Mouse (Mus musculus) intestine, postnatal 0 days (tissue): ENCODE results near the gene Smpx. TPM values are rescaled to one million over a fixed set of nuclear protein-coding genes. Genes with fewer than 3 reads are reported as not detected.

Experiments used
- ATAC-seq: fragments of 200-750 bp; cut with Nextera tagmentation; 2 replicates; pipeline ENCODE4 v1.8.0; 2017; ENCODE audit warnings: mild to moderate bottlenecking, moderate TSS enrichment, moderate library complexity
- H3K27ac ChIP-seq: fragments of 300-500 bp; sonication (generic); 2 replicates; pipeline ENCODE4 v1.5.1; 2014; ENCODE audit warnings: mild to moderate bottlenecking, low read depth, low read length, moderate library complexity
- H3K27me3 ChIP-seq: fragments of 300-500 bp; sonication (generic); replicated peaks from 2 replicates; pipeline ENCODE4 v1.6.1; 2014; ENCODE audit warnings: low read length, mixed read lengths; ENCODE audit not compliant: control insufficient read depth, insufficient read depth
- H3K36me3 ChIP-seq: fragments of 300-500 bp; sonication (generic); 2 replicates; pipeline ENCODE4 v1.6.1; 2014; ENCODE audit warnings: mild to moderate bottlenecking, moderate library complexity; ENCODE audit not compliant: control insufficient read depth, insufficient read depth
- H3K4me1 ChIP-seq: fragments of 300-500 bp; sonication (generic); replicated peaks from 2 replicates; pipeline ENCODE4 v1.6.1; 2014; ENCODE audit warnings: antibody characterized with exemption, low read length, mixed read lengths; ENCODE audit not compliant: control insufficient read depth, insufficient read depth
- H3K4me2 ChIP-seq: fragments of 300-500 bp; sonication (generic); replicated peaks from 2 replicates; pipeline ENCODE4 v1.6.1; 2014; ENCODE audit warnings: low read depth, mild to moderate bottlenecking, moderate library complexity
- H3K4me3 ChIP-seq: fragments of 300-500 bp; sonication (generic); 2 replicates; pipeline ENCODE4 v1.5.1; 2014; ENCODE audit warnings: low read depth, low read length
- H3K9ac ChIP-seq: fragments of 300-500 bp; sonication (generic); 2 replicates; pipeline ENCODE4 v1.6.1; 2014; ENCODE audit warnings: mild to moderate bottlenecking, low read depth, low read length
- H3K9me3 ChIP-seq: fragments of 300-500 bp; sonication (generic); 2 replicates; pipeline ENCODE4 v1.6.1; 2016; ENCODE audit warnings: mixed run types; ENCODE audit not compliant: control insufficient read depth
- CTCF ChIP-seq: sonication (generic); IDR thresholded peaks from 2 replicates; pipeline ENCODE4 v1.5.1; 2016; ENCODE audit warnings: low read depth, mild to moderate bottlenecking, control low read depth, antibody characterized with exemption, moderate library complexity
- WGBS: fragments of 180-500 bp; shearing (Covaris S2); extraction: QIAGEN DNeasy Blood & Tissue Kit; methylation state at CpG from one replicate; pipeline ENCODE4 v1.1.7; 2014; 5-methylcytosine and 5-hydroxymethylcytosine counted together
- polyA plus RNA-seq: library from polyadenylated mRNA; unstranded; fragments of >200 nt; fragmentation: Nextera tagmentation; extraction: Ambion mirVana; gene quantifications from 2 replicates; pipeline ENCODE4 v1.2.1, GENCODE M21; 2015

The Smpx gene
- polyA plus RNA-seq, 1 experiment from 2014 or later: 5.1 TPM

- no peak overlapping the region for H3K4me3 ChIP-seq
- H3K4me2 ChIP-seq: no peak overlapping the region; the same call in 1 of the 2 replicates
- no peaks in the 10 kb centered on the region for H3K27me3 ChIP-seq
- no peak for TF ChIP-seq CTCF
- no peak overlapping the region for H3K9ac ChIP-seq
- no peak overlapping the region for H3K27ac ChIP-seq
- H3K4me1 ChIP-seq: no peaks in the 10 kb centered on the region
- ATAC-seq: no peak
- H3K36me3 ChIP-seq: no peaks in the 10 kb centered on the region
- WGBS: 37% methylated on average over 3 of the region's 3 CpGs
- no peaks in the 10 kb centered on the region for H3K9me3 ChIP-seq
These were observed 33.6 kb downstream of the Smpx start for GRCm38 (mm10) chrX:157732346-157732745.

GRCm38 (mm10) chrX:157733836-157734235 is 35.1 kb downstream of the Smpx start:
- no peak for ATAC-seq
- Histone ChIP-seq H3K4me1 (no peaks in the 10 kb centered on the region), H3K36me3 (no peaks in the 10 kb centered on the region), H3K9me3 (no peaks in the 10 kb centered on the region), H3K9ac (no peak overlapping the region), H3K4me2 (no peak overlapping the region), H3K27me3 (no peaks in the 10 kb centered on the region), H3K27ac (no peak overlapping the region), H3K4me3 (no peak overlapping the region)
- TF ChIP-seq CTCF: no peak
- WGBS: 52% methylated on average over 2 of the region's 2 CpGs

- Histone ChIP-seq H3K9ac (no peak overlapping the region), H3K27me3 (no peaks in the 10 kb centered on the region), H3K4me2 (no peak overlapping the region), H3K9me3 (no peaks in the 10 kb centered on the region), H3K27ac (no peak overlapping the region), H3K4me1 (no peaks in the 10 kb centered on the region), H3K4me3 (no peak overlapping the region), H3K36me3 (no peaks in the 10 kb centered on the region)
- WGBS: 80% methylated on average over 1 of the region's 1 CpGs
- TF ChIP-seq CTCF: no peak
- no peak for ATAC-seq
These were observed 35.6 kb downstream of the Smpx start for GRCm38 (mm10) chrX:157734341-157734740.

GRCm38 (mm10) chrX:157747815-157748544 is 49.3 kb downstream of the Smpx start:
- Histone ChIP-seq H3K9ac (no peak overlapping the region), H3K27me3 (no peaks in the 10 kb centered on the region), H3K4me2 (no peak overlapping the region), H3K4me3 (no peak overlapping the region), H3K4me1 (no peaks in the 10 kb centered on the region), H3K36me3 (no peaks in the 10 kb centered on the region), H3K27ac (no peak overlapping the region), H3K9me3 (no peaks in the 10 kb centered on the region)
- no peak for TF ChIP-seq CTCF
- no peak for ATAC-seq
- 82% methylated on average over 10 of the region's 10 CpGs for WGBS

- ATAC-seq: no peak
- no peaks in the 10 kb centered on the region for H3K9me3 ChIP-seq
- 72% methylated on average over 4 of the region's 4 CpGs for WGBS
These were observed 55.8 kb downstream of the Smpx start for GRCm38 (mm10) chrX:157754559-157754958.

GRCm38 (mm10) chrX:157762542-157762941 is 63.8 kb downstream of the Smpx start:
- no peaks in the 10 kb centered on the region for H3K36me3 ChIP-seq
- H3K4me2 ChIP-seq: no peak overlapping the region
- no peak for TF ChIP-seq CTCF
- H3K27ac ChIP-seq: no peak overlapping the region
- no peaks in the 10 kb centered on the region for H3K4me1 ChIP-seq
- no peak overlapping the region for H3K4me3 ChIP-seq
- no peak for ATAC-seq
- H3K9me3 ChIP-seq: no peaks in the 10 kb centered on the region
- H3K9ac ChIP-seq: no peak overlapping the region
- no peaks in the 10 kb centered on the region for H3K27me3 ChIP-seq
- WGBS: 76% methylated on average over 3 of the region's 3 CpGs

More at GRCm38 (mm10) chrX:157754559-157754958, 55.8 kb downstream of the Smpx start:
- no peak for TF ChIP-seq CTCF
- H3K27me3 ChIP-seq: no peaks in the 10 kb centered on the region
- no peak overlapping the region for H3K27ac ChIP-seq
- H3K36me3 ChIP-seq: no peaks in the 10 kb centered on the region
- H3K4me3 ChIP-seq: no peak overlapping the region
- no peaks in the 10 kb centered on the region for H3K4me1 ChIP-seq
- no peak overlapping the region for H3K4me2 ChIP-seq
- no peak overlapping the region for H3K9ac ChIP-seq
